Mouse (Mus musculus) heart, adult 9 months (tissue): ENCODE data around the gene Fam32a.

Experiments used
- DNase-seq, 2 experiments: peaks; one replicate each; pipeline ENCODE4 v3.0.0; 2022; ENCODE audit warnings: low spot score in 2 of 2

The Fam32a gene

GRCm38 (mm10) chr8:72219541-72220363, at the start of gene Fam32a:
Gene Fam32a (plus strand): TSS chr8:72219730.
- peak; percentile 90 to 92 for DNase-seq

DNA sequence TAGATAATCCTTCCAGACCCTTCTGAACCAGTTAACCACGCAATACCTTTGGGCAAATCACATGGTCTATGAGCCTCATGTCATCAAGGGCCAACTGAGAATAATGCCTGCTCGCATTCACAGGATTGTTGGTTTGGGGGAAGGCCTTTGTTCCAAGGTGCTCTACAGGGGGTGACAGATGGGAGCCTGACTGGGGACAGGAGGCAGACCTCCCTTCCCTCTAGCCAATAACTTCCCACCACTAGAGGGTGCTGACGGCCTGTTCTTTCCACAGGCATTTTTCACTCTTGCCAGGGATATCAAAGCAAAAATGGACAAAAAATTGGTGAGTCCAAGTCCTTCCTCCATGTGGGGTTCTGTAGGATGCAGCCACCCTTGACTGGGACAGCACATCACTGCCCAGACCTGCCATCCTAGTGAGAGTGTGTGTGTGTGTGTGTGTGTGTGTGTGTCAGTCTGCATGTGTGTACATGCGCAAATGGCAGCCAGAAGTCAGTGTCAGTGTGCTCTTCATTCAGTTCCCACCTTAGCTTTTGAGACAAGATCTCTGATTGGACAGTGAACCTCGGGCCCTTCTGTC, 42.1 kb upstream of the Fam32a start:
- peak; percentile 46 to 70 for DNase-seq

DNA sequence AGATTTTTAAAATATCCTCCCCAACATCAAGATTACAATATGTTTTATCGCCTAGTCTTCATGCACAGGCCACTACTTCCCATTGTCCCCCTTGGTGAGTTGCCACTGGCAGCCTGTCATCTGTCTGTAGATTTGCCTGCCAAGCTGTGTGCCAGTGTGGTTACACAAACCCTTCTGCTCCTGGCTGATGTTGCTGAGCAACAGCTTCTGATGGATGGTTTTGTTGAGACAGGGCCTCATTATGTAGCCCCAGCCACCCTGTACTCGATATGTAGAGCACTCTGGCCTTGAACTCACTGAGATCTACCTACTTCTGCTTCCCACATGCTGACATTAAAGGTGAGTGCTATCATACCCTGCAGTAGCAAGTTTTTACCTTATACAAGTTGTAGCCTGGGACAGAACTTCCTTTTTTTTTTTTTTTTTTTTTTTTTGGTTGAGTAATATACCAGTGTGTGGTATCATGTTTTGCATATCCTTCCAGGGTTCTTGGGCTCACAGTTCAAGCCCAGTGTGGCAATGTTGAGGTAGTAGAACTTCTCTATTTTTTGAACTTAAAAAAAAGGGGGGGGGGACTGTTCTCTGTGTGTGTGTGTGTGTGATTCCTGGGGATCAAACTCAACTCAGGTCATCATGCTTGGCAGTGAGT, 35.9 kb upstream of the Fam32a start:
- DNase-seq: no peak

- DNase-seq: peak in 1 of 2 experiments; percentile 19
These were observed 31.7 kb upstream of the Fam32a start for GRCm38 (mm10) chr8:72187793-72188331.

DNA sequence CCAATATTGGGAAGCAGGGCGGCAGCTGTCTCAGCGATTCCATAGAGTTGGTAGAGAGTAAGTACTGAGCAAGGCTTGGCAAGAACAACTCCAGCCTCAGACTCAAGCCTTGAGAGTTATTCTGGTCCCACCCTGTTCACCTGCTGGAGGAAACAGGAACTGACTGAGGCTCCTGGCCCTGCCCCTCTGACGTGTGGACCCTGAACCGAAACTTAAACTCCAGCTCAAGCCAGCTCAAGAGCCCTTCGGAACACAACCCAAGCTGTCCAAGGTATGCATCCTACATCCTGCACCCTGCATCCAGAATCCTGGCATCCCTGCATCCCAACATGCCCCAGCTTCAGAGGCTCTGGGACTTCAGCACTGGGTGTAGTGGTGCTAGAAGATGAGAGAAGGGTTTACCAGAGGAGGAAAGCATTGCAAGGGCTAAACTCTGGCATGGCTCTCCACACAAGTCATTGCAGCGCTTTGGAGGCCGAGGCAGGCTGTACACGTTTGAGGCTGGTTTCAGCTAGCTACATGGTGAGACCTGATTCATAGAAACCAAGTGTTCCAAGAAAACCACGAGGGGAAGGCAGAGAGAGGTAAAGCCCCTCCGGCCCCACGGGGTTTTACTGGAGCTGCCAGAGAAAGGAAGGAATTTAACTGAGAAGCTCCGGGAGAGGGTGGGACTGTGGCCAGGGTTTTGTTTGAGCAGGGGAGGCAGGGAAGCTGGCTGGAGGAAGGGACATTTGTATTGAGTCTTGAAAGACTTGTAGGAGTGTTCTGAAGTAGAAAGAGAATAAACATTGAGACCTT, 29.9 kb upstream of the Fam32a start, which contains the start of gene Hsh2d:
Hsh2d (plus strand) TSS at position 222 of the 798 bp plus-strand sequence.
- no peak for DNase-seq

DNA sequence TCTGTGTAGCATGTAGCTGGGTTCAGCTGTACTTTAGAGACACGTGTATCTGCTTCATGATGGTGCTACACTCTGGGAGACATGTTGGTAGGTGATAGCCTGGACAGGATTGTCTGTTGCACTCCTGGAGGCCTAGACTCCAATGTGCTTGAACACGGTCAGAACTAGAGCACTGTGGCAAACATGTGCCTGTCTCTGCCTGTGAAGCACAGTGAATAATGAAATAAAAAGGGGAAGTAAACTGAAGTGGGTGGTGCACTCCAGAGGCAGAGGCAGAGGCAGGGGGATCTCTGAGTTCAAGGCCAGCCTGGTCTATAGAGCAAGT, 29.4 kb upstream of the Fam32a start:
- DNase-seq: no peak

GRCm38 (mm10) chr8:72192065-72192464, 27.5 kb upstream of the Fam32a start:
- no peak for DNase-seq

- no peak for DNase-seq
These were observed 21.5 kb upstream of the Fam32a start for GRCm38 (mm10) chr8:72197997-72198396.

- DNase-seq: no peak
These were observed 10.9 kb upstream of the Fam32a start for GRCm38 (mm10) chr8:72208582-72208981.

- DNase-seq: no peak
These were observed 9.3 kb upstream of the Fam32a start for GRCm38 (mm10) chr8:72210222-72210621.

DNA sequence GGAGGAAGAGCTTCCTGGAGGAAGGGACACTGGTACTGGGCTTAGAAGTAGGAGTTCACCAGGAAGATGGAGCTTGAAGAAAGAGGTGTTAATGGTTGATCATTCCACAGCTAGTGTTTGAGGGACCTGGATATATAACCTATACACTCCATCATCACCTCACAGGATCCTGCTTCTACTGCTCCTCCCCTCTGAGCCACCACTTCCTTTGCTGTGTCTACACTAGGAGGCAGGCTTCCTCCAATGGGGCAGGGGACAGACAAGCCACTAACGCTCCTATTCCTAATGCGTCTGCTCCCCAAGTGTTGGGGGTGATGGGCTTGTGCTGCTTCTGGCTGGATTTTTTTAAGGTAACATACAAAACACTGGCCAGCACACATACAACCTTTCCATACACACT, 8.8 kb upstream of the Fam32a start:
- DNase-seq: no peak

DNA sequence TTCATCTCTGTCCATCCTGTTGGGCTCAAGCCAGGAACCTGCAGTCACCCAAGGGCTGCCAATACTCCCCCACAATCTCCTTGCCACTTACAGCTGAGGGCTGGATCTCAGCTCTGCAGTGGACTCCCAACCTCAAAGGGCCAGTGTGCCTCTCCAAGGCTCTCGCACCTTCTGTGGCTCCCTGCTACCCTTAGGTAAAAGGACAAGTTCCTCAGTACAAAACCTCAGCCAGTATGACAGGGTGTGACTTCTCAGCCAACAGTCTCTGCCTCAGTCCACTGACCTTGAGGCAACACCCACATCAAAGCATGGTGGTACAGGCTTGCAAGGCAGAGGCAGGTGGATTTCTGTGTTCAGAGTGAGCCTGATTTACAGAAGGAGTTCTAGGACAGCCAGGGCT, 7.7 kb upstream of the Fam32a start:
- DNase-seq: no peak

- no peak for DNase-seq
These were observed 6.8 kb upstream of the Fam32a start, which contains the start of gene Cib3 for GRCm38 (mm10) chr8:72212751-72213150. Gene Cib3 (minus strand): TSS chr8:72212837.

GRCm38 (mm10) chr8:72213536-72213935, 6.0 kb upstream of the Fam32a start, which contains the start of gene Gm11034:
Gene Gm11034 (minus strand): TSS chr8:72213636.
- DNase-seq: no peak

- DNase-seq: no peak
These were observed 4.5 kb upstream of the Fam32a start for GRCm38 (mm10) chr8:72215060-72215459.

DNA sequence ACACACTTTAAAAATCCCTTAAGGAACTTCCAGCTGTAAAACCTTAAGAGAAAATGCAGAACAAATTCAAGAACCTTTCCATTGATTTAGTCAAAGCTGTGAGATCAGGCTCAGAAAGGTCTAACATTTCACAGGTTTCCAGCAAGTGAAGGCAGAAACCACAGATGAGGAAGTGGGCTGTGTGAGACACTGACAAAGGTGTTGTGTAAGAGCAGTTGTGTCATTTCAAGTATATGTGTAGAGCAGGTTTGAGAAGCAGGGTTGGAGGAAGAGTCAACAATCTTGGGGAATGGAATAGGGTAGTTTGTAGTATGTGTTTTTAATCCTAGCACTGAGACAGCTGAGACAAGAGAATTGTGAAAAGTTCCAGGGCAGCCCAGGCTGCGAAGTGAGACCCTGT, 3.7 kb upstream of the Fam32a start:
- no peak for DNase-seq

DNA sequence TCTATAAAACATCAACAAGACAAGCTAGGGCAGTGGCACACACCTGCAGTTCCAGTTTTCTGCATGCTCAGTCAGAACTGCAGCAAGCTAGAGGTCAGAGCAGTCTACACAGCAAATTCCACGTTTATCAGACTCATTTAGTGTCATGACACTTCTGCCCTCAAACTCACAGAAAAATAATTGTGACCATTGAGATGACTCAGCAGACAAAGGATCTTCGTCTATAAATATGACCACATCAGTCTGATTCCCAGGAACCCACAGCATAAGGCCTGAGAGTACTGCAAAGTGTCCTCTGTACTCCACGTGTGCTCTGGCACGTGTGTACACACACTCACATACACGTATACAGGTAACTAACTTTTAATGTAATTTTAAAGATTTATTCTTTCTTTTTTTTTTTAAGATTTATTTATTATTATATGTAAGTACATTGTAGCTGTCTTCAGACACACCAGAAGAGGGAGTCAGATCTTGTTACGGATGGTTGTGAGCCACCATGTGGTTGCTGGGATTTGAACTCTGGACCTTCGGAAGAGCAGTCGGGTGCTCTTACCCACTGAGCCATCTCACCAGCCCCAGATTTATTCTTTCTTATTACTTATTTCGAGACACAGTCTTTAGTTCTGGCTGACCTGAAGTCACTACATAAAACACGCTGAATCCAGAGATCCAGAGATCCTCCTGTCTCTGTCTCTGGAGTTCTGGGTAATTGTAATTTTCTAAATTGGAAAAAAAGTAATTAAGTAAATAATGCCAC, 569 bp upstream of the Fam32a start:
- DNase-seq: no peak

GRCm38 (mm10) chr8:72220758-72221157, 1.2 kb downstream of the Fam32a start:
- DNase-seq: no peak

DNA sequence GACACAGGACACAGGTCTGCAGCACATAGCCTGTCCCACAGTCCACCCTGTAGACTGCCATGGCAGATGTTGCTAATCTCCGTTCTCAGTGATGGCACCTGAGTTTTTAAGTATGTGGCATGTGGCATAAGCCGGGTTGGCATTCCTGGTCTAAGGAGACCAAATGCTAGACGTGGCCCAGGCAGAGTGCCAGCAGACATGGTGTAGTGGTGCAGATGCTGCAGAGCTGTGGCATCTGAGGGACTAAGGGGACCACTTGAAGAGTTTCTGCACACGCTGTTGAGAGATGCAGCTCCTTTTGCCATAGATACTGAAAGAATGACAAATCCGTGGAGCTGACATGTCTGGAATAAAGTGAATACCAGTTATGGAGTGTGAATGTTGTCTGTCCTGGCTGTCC, 3.1 kb downstream of the Fam32a start:
- no peak for DNase-seq

- DNase-seq: peak; percentile 99
These were observed 20.2 kb downstream of the Fam32a start, which contains the start of gene Ap1m1 for GRCm38 (mm10) chr8:72239499-72240402. Gene Ap1m1 (plus strand): TSS chr8:72240018.
